Mouse (Mus musculus) intestine, embryonic 16.5 days (tissue): Measurements from ENCODE around the gene Lactb. TPM values are rescaled to one million over a fixed set of nuclear protein-coding genes. Genes with fewer than 3 reads are reported as not detected.

Experiments used
- ATAC-seq: fragments of 200-750 bp; cut with Nextera tagmentation; 2 replicates; pipeline ENCODE4 v1.8.0; 2017; ENCODE audit warnings: moderate TSS enrichment, moderate library complexity
- H3K27ac ChIP-seq: fragments of 300-500 bp; sonication (generic); 2 replicates; pipeline ENCODE4 v1.5.1; 2014; ENCODE audit warnings: mild to moderate bottlenecking, low read length
- H3K27me3 ChIP-seq: fragments of 300-500 bp; sonication (generic); replicated peaks from 2 replicates; pipeline ENCODE4 v1.6.1; 2014; ENCODE audit warnings: low read length, control low read depth, mixed read lengths; ENCODE audit not compliant: control insufficient read depth, insufficient read depth
- H3K36me3 ChIP-seq: fragments of 300-500 bp; sonication (generic); 2 replicates; pipeline ENCODE4 v1.6.1; 2014; ENCODE audit warnings: low read length, control low read depth; ENCODE audit not compliant: control insufficient read depth, insufficient read depth
- H3K4me1 ChIP-seq: fragments of 300-500 bp; sonication (generic); 2 replicates; pipeline ENCODE4 v1.6.1; 2014; ENCODE audit warnings: low read length, control low read depth, mixed read lengths; ENCODE audit not compliant: control insufficient read depth, insufficient read depth
- H3K4me2 ChIP-seq: fragments of 300-500 bp; sonication (generic); 2 replicates; pipeline ENCODE4 v1.6.1; 2014; ENCODE audit warnings: low read depth, low read length, control low read depth
- H3K4me3 ChIP-seq: fragments of 300-500 bp; sonication (generic); 2 replicates; pipeline ENCODE4 v1.5.1; 2014; ENCODE audit warnings: mild to moderate bottlenecking, low read length
- H3K9ac ChIP-seq: fragments of 300-500 bp; sonication (generic); 2 replicates; pipeline ENCODE4 v1.6.1; 2014; ENCODE audit warnings: low read depth, low read length
- H3K9me3 ChIP-seq: fragments of 300-500 bp; sonication (generic); 2 replicates; pipeline ENCODE4 v1.6.1; 2016; ENCODE audit warnings: low read length, control low read depth; ENCODE audit not compliant: control insufficient read depth
- WGBS: fragments of 180-500 bp; shearing (Covaris S2); extraction: QIAGEN DNeasy Blood & Tissue Kit; methylation state at CpG from one replicate; pipeline ENCODE4 v1.1.7; 2014; 5-methylcytosine and 5-hydroxymethylcytosine counted together
- polyA plus RNA-seq: library from polyadenylated mRNA; unstranded; fragments of >200 nt; fragmentation: Nextera tagmentation; extraction: Ambion mirVana; gene quantifications from 2 replicates; pipeline ENCODE4 v1.2.1, GENCODE M21; 2015

The Lactb gene
- polyA plus RNA-seq, 1 experiment from 2014 or later = 6.7 TPM

DNA sequence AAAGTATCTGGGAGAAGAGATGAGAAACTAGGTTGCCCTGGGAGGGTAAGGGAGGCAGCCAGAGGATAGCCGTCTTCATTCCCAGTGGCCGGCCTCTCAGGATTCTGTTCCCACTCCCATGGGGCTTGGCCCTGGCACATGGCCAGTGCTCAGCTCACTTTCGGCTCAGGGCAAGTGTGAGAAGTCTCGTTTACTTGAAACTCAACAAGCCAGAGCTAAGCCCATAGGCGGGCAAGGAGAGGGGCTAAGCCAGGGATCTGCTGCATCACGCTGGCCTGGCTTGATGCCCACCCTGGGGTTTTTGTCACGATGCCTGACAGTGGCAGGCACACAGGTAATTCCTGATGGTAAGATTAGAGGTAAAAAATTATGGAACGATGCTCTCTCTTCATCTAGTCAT, 37.8 kb downstream of the Lactb start:
- 59% methylated on average over 8 of the region's 8 CpGs for WGBS

DNA sequence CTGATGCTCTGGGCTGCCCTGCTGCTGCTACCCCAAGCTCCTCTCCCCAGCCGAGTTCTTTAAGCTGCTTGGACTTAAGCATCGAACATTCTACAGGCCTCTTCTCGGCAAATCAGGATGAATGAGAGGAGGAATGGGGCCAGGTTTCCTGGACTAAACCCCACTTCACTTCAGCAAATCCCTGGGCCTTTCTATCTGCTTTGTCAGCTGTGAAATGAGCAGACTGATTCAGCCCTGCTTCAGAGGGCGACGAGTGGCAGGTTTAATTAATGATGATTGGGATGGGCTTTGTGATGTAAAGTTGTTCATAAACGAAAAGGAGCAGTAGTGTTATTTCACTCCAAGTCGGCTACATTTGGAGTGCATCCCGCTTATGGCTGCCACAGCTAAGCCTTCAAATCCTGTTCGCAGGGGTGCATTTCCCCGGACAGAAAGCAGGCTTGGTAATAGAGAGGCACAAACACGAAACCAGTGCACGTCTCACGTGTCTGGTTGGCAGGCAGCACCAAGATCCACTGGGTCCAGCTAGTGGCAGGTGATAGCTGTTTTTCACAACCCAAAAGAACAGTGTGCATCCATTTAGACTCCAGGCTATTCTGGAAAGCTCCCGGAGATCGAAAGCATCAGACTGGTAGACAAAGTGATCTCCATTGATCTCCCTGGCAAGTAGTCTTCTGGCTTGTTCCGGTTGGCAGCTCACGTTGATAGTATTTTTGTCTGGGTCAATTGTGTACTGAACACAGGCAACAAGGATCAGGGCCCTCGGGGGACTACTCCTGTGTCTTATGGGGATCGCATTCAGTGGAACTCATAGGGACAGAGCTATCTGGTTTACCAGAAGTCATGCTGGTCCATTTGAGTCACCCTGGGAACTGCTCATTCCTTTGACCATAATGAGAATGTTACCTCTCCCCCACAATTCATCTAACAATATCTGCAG, 41.1 kb downstream of the Lactb start:
- no peak overlapping the region for H3K27ac ChIP-seq
- H3K9me3 ChIP-seq = no peaks in the 10 kb centered on the region
- H3K9ac ChIP-seq = no peak overlapping the region
- H3K4me1 ChIP-seq = no peaks in the 10 kb centered on the region
- H3K27me3 ChIP-seq = no peaks in the 10 kb centered on the region
- no peaks in the 10 kb centered on the region for H3K36me3 ChIP-seq
- H3K4me2 ChIP-seq = no peak overlapping the region
- no peak for ATAC-seq
- WGBS = 65% methylated on average over 19 of the region's 19 CpGs
- no peak overlapping the region for H3K4me3 ChIP-seq

More for the DNA sequence above, 37.8 kb downstream of the Lactb start:
- Histone ChIP-seq H3K9me3 (no peaks in the 10 kb centered on the region), H3K4me3 (no peak overlapping the region), H3K36me3 (no peaks in the 10 kb centered on the region), H3K4me2 (no peak overlapping the region), H3K27me3 (no peaks in the 10 kb centered on the region), H3K27ac (no peak overlapping the region), H3K4me1 (peaks cover 5% of the 10 kb centered on the region), H3K9ac (no peak overlapping the region)
- ATAC-seq = no peak

DNA sequence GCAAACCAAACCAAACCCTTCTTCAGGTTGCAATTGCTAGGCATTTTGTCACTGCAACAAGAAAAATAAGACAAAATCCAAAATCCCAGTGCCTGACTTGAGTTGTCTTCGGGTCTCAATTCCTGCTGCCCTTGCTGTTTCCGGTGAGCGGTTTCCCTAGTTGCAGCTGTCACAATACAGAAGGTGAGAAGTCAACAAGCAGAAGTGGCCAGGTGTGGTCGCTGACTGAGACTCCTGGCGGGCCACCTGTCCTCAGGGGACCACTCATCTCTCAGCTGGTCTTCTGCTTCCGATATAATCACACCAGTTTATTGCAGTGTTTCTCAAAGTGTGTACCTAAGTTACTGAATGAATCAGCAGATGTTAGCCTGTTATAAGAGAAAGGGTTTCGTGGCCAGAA, 44.9 kb downstream of the Lactb start:
- ATAC-seq = no peak
- Histone ChIP-seq H3K4me2 (no peak overlapping the region), H3K27ac (no peak overlapping the region), H3K36me3 (no peaks in the 10 kb centered on the region), H3K4me1 (no peaks in the 10 kb centered on the region), H3K9me3 (no peaks in the 10 kb centered on the region), H3K27me3 (no peaks in the 10 kb centered on the region), H3K9ac (no peak overlapping the region), H3K4me3 (no peak overlapping the region)
- WGBS = 56% methylated on average over 7 of the region's 7 CpGs

DNA sequence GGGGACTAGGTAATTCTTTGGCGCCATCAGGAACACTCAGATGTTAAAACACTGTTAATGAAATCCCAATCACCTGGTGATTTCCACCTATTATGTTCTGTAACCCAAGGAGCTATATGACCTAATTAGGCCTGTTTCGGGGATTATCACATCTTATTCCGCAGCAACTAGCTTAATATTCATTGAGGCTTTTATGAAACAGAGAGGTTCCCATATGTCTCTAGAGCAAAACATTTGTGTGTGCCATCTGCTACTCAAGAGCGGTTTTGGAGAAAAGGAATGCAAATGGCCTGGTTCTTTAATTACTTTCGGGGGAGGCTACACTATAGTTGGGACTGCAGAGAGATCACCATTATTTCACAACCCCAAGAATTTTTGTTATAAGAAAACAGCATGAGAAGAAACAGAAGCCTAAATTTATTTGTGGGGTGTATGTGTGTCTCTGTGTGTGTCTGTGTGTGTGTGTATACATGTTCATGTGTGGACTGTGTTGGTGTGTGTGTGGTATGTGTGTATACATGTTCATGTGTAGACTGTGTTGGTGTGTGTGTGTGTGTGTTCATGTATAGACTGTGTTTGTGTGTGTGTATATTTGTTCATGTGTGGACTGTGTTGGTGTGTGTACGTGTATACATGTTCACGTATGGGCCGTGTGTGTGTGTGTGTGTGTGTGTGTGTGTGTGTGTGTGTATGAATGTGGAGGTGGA, 47.4 kb downstream of the Lactb start:
- Histone ChIP-seq H3K27ac (no peak overlapping the region), H3K9ac (no peak overlapping the region), H3K4me2 (no peak overlapping the region), H3K36me3 (no peaks in the 10 kb centered on the region), H3K4me1 (no peaks in the 10 kb centered on the region), H3K9me3 (no peaks in the 10 kb centered on the region), H3K4me3 (no peak overlapping the region), H3K27me3 (no peaks in the 10 kb centered on the region)
- no peak for ATAC-seq
- 85% methylated on average over 8 of the region's 8 CpGs for WGBS

DNA sequence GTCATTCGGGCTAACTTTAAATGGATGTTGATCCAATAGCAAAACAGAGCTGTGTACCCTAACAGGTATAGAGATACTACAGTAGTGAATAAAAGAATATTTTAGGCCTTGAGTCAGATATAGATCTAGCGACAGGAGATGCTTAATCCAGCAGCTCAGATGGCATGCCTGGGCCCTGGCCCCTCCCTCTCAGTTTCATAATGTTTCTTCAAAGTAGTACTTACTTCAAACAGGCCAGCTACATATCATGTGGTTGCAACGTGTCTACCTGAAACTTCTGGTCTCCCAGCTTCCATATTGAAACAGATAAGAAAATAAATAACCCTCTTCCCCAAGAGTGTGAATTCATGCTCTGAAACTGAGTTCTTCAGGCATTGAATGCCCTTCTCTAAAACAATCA, 49.4 kb downstream of the Lactb start:
- no peak overlapping the region for H3K4me2 ChIP-seq
- no peaks in the 10 kb centered on the region for H3K4me1 ChIP-seq
- ATAC-seq = no peak
- no peak overlapping the region for H3K9ac ChIP-seq
- no peaks in the 10 kb centered on the region for H3K9me3 ChIP-seq
- H3K27me3 ChIP-seq = no peaks in the 10 kb centered on the region
- no peak overlapping the region for H3K4me3 ChIP-seq
- H3K36me3 ChIP-seq = no peaks in the 10 kb centered on the region
- WGBS = 75% methylated on average over 3 of the region's 3 CpGs
- H3K27ac ChIP-seq = no peak overlapping the region

DNA sequence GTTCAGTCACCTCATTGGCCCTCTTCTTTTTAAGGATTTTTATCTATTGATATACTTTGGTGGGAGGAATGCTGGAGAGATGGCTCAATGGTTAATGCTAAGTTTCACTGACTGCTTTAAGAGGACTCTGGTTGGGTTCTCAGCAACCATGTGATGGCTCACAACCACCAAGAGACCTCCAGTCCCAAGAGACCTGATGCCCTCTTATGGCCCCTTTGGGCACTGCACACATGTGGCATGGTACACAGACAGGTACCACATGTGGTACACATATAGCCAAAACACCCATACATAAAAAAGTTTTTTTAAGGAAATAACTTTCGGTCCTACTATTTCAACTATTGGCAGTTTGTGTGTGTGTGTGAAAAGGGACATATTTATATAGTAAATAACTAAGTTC, 53.2 kb downstream of the Lactb start:
- Histone ChIP-seq H3K4me2 (no peak overlapping the region), H3K36me3 (no peaks in the 10 kb centered on the region), H3K27ac (no peak overlapping the region), H3K9me3 (no peaks in the 10 kb centered on the region), H3K27me3 (no peaks in the 10 kb centered on the region), H3K4me3 (no peak overlapping the region), H3K9ac (no peak overlapping the region), H3K4me1 (peaks cover 5% of the 10 kb centered on the region; the same call in 1 of the 2 replicates)
- WGBS = 96% methylated on average over 1 of the region's 1 CpGs
- ATAC-seq = no peak

DNA sequence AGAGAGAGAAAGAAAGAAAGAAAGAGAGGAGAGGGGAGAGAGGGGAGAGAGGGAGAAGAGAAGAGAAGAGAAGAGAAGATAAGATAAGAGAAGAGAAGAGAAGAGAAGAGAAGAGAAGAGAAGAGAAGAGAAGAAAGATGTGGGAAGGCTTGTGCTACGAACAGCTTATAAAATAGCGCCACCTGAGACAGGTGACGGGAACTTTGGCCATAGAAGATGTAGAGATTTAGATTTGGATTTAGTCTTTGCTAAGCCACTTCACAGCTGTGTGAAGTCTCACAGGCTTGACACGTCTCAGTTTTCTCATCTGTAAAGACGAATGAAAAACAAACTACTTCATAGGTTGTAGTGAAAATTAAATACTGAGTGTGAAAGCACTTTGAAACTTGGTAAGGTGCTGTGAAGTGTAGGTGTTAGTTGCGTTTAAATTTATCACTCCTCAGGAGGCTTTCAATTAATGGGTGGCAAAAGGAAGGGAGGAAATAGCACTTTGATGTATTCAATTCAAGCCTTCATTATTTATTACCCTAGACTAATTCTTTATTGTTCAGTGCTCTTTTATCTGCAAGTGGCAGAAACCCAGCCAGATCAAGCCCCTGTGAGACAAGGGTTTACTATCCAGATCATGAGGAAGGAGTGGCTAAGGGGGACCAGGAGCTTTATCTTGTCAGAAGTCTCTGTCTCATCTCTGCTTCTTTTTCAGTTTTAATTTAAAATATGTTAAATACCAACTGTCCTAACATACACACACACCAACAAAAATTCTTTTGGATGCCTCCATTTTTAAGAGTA, 54.6 kb downstream of the Lactb start:
- Histone ChIP-seq H3K4me1 (peaks cover 12% of the 10 kb centered on the region), H3K9me3 (no peaks in the 10 kb centered on the region), H3K36me3 (no peaks in the 10 kb centered on the region), H3K4me2 (peak overlapping the region; percentile 83), H3K27ac (no peak overlapping the region), H3K27me3 (no peaks in the 10 kb centered on the region), H3K4me3 (no peak overlapping the region; the same call in 1 of the 2 replicates), H3K9ac (no peak overlapping the region)
- ATAC-seq = no peak
- WGBS = 9% methylated on average over 6 of the region's 6 CpGs

DNA sequence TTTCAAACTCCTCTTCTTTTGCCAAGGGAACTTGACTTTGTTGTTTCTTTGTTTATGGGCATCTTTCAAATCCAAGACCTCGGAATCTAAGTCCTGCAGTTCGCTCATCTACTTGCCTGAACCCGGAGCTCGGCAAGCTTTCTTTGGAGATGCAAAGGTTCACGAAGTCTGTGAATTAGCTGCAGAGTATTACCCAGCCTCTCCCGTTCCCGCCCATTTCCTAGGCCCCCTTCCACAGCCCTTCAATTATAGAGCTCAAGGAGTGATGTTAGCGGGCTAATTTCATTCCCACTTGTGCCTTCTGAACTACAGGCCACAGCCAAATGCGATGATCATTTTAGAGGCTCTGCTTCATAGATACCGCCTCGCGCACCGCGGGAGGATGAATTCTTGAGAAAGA, 55.3 kb downstream of the Lactb start:
- Histone ChIP-seq H3K9me3 (no peaks in the 10 kb centered on the region), H3K27me3 (no peaks in the 10 kb centered on the region), H3K4me1 (peaks cover 17% of the 10 kb centered on the region), H3K27ac (peak overlapping the region; percentile 74), H3K4me2 (peak overlapping the region; percentile 83), H3K9ac (peak overlapping the region; percentile 65), H3K36me3 (no peaks in the 10 kb centered on the region), H3K4me3 (peak overlapping the region; percentile 93)
- under 1% methylated on average over 14 of the region's 14 CpGs for WGBS
- peak; percentile 46 for ATAC-seq

DNA sequence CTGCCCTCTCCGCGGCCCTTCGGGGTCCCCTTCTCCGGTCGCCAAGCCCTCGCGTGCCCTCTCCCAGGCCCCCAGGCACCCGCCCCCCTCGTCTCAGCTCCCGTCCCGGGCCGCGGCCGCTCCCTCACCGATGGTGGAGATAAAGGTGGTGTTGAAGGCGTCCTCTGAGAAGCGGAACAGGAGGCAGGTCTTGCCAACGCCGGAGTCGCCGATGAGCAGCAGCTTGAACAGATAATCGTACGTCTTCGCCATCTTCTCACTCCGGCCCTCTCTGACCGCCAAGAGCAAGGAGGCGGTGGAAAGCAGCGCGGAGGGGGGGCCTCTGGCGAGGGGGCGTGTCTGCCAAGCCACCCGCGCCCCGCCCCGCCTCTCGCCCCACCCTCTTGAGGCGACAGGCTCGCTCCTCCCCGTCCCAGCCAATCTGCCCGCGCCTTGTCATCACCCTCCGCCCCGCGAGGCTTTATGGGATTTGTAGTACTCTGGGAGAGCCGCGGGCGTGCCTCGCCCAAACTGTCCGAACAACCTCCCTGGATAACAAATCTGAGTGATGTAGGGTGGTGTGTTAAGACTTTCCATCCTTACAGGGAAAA, 55.8 kb downstream of the Lactb start, which contains the start of gene Rab8b:
Rab8b (minus strand) TSS at position 306 of the 590 bp plus-strand sequence.
- H3K4me1 ChIP-seq = peaks cover 20% of the 10 kb centered on the region
- H3K27me3 ChIP-seq = no peaks in the 10 kb centered on the region
- peak; percentile 99 for ATAC-seq
- H3K27ac ChIP-seq = peak within 1 kb of the TSS; percentile 91
- no peaks in the 10 kb centered on the region for H3K36me3 ChIP-seq
- peak within 1 kb of the TSS; percentile 93 for H3K4me3 ChIP-seq
- H3K9ac ChIP-seq = peak within 1 kb of the TSS; percentile 95
- H3K9me3 ChIP-seq = no peaks in the 10 kb centered on the region
- WGBS = under 1% methylated on average over 45 of the region's 49 CpGs
- H3K4me2 ChIP-seq = peak within 1 kb of the TSS; percentile 83
